Mouse (Mus musculus) hindbrain, embryonic 10.5 days (tissue): ENCODE data around the gene Hoxd1. TPM values are rescaled to one million over a fixed set of nuclear protein-coding genes. Genes with fewer than 3 reads are reported as not detected.

Experiments used
- DNase-seq: peaks from one replicate; pipeline ENCODE4 v3.0.0-alpha.2; 2017; ENCODE audit warnings: low spot score
- H3K27ac ChIP-seq: fragments of 300-500 bp; sonication (generic); 2 replicates; pipeline ENCODE4 v1.5.1; 2016; ENCODE audit warnings: mild to moderate bottlenecking, moderate library complexity
- H3K27me3 ChIP-seq: fragments of 300-500 bp; sonication (generic); 2 replicates; pipeline ENCODE4 v1.6.1; 2016; ENCODE audit warnings: mild to moderate bottlenecking; ENCODE audit not compliant: poor library complexity, insufficient read depth, severe bottlenecking
- H3K36me3 ChIP-seq: fragments of 300-500 bp; sonication (generic); 2 replicates; pipeline ENCODE4 v1.6.1; 2016; ENCODE audit warnings: mild to moderate bottlenecking, moderate library complexity
- H3K4me1 ChIP-seq: fragments of 300-500 bp; sonication (generic); replicated peaks from 2 replicates; pipeline ENCODE4 v1.6.1; 2016; ENCODE audit warnings: mild to moderate bottlenecking
- H3K4me3 ChIP-seq: fragments of 300-500 bp; sonication (generic); 2 replicates; pipeline ENCODE4 v1.5.1; 2016; ENCODE audit warnings: mild to moderate bottlenecking, moderate library complexity
- H3K9me3 ChIP-seq: fragments of 300-500 bp; sonication (generic); 2 replicates; pipeline ENCODE4 v1.6.1; 2016; ENCODE audit warnings: mild to moderate bottlenecking, moderate library complexity
- WGBS: fragments of 180-500 bp; shearing (Covaris S2); methylation state at CpG from one replicate; pipeline ENCODE4 v1.1.7; 2016; 5-methylcytosine and 5-hydroxymethylcytosine counted together
- polyA plus RNA-seq: library from polyadenylated mRNA; unstranded; fragments of >200 nt; fragmentation: Nextera tagmentation; extraction: Ambion mirVana; gene quantifications from 2 replicates; pipeline ENCODE4 v1.2.1, GENCODE M21; 2016

Hoxd1 gene
- polyA plus RNA-seq, 1 experiment from 2014 or later = 0.60 TPM

- Histone ChIP-seq H3K27me3 (peaks cover 100% of the 10 kb centered on the region), H3K9me3 (no peaks in the 10 kb centered on the region), H3K4me1 (peaks cover 18% of the 10 kb centered on the region), H3K36me3 (no peaks in the 10 kb centered on the region), H3K27ac (peak overlapping the region; percentile 84), H3K4me3 (peak overlapping the region; percentile 45)
- peak; percentile 62 for DNase-seq
- under 1% methylated on average over 27 of the region's 27 CpGs for WGBS
These were observed 27.6 kb upstream of the Hoxd1 start for GRCm38 (mm10) chr2:74734996-74735811.

GRCm38 (mm10) chr2:74735851-74736687 is 26.7 kb upstream of the Hoxd1 start:
- Histone ChIP-seq H3K27ac (peak overlapping the region; percentile 84), H3K4me3 (peak overlapping the region; percentile 45), H3K27me3 (peaks cover 100% of the 10 kb centered on the region), H3K4me1 (peaks cover 20% of the 10 kb centered on the region), H3K36me3 (no peaks in the 10 kb centered on the region), H3K9me3 (no peaks in the 10 kb centered on the region)
- peak; percentile 69 for DNase-seq
- WGBS = under 1% methylated on average over 42 of the region's 42 CpGs

- no peaks in the 10 kb centered on the region for H3K9me3 ChIP-seq
- 2% methylated on average over 15 of the region's 15 CpGs for WGBS
- peak overlapping the region; percentile 45 for H3K4me3 ChIP-seq
- peak; percentile 29 for DNase-seq
- peaks cover 16% of the 10 kb centered on the region for H3K4me1 ChIP-seq
- H3K27ac ChIP-seq = peak overlapping the region; percentile 84
- peaks cover 100% of the 10 kb centered on the region for H3K27me3 ChIP-seq
- no peaks in the 10 kb centered on the region for H3K36me3 ChIP-seq
These were observed 25.8 kb upstream of the Hoxd1 start for GRCm38 (mm10) chr2:74736688-74737577.

GRCm38 (mm10) chr2:74737578-74738070 is 25.2 kb upstream of the Hoxd1 start:
- H3K36me3 ChIP-seq = no peaks in the 10 kb centered on the region
- DNase-seq = peak; percentile 53
- peak overlapping the region; percentile 84 for H3K27ac ChIP-seq
- H3K9me3 ChIP-seq = no peaks in the 10 kb centered on the region
- peak overlapping the region; percentile 45 for H3K4me3 ChIP-seq
- H3K4me1 ChIP-seq = peaks cover 14% of the 10 kb centered on the region
- 2% methylated on average over 7 of the region's 7 CpGs for WGBS
- peaks cover 100% of the 10 kb centered on the region for H3K27me3 ChIP-seq

- peak; percentile 37 for DNase-seq
- Histone ChIP-seq H3K9me3 (no peaks in the 10 kb centered on the region), H3K4me3 (peak overlapping the region; percentile 45), H3K27ac (peak overlapping the region; percentile 84), H3K27me3 (peaks cover 100% of the 10 kb centered on the region), H3K4me1 (peaks cover 10% of the 10 kb centered on the region), H3K36me3 (no peaks in the 10 kb centered on the region)
- WGBS = under 1% methylated on average over 20 of the region's 20 CpGs
These were observed 23.9 kb upstream of the Hoxd1 start for GRCm38 (mm10) chr2:74738623-74739475.

- 4% methylated on average over 2 of the region's 2 CpGs for WGBS
- H3K36me3 ChIP-seq = no peaks in the 10 kb centered on the region
- H3K27ac ChIP-seq = peak overlapping the region; percentile 84
- H3K4me3 ChIP-seq = peak overlapping the region; percentile 45
- peaks cover 100% of the 10 kb centered on the region for H3K27me3 ChIP-seq
- H3K4me1 ChIP-seq = peaks cover 10% of the 10 kb centered on the region
- no peak for DNase-seq
- H3K9me3 ChIP-seq = no peaks in the 10 kb centered on the region
These were observed 23.3 kb upstream of the Hoxd1 start for GRCm38 (mm10) chr2:74739476-74739800.

- DNase-seq = peak; percentile 36
- no peaks in the 10 kb centered on the region for H3K9me3 ChIP-seq
- no peaks in the 10 kb centered on the region for H3K36me3 ChIP-seq
- H3K4me1 ChIP-seq = peaks cover 10% of the 10 kb centered on the region
- H3K27ac ChIP-seq = peak overlapping the region; percentile 84
- H3K27me3 ChIP-seq = peaks cover 100% of the 10 kb centered on the region
- WGBS = 1% methylated on average over 14 of the region's 14 CpGs
- peak overlapping the region; percentile 45 for H3K4me3 ChIP-seq
These were observed 22.9 kb upstream of the Hoxd1 start for GRCm38 (mm10) chr2:74739869-74740268.

- Histone ChIP-seq H3K9me3 (no peaks in the 10 kb centered on the region), H3K27me3 (peaks cover 100% of the 10 kb centered on the region), H3K4me1 (peaks cover 10% of the 10 kb centered on the region), H3K27ac (peak overlapping the region; percentile 84), H3K4me3 (peak overlapping the region; percentile 45), H3K36me3 (no peaks in the 10 kb centered on the region)
- DNase-seq = peak; percentile 56
- under 1% methylated on average over 43 of the region's 43 CpGs for WGBS
These were observed 22.3 kb upstream of the Hoxd1 start for GRCm38 (mm10) chr2:74740311-74741091.

GRCm38 (mm10) chr2:74741252-74741978 is 21.4 kb upstream of the Hoxd1 start:
- Histone ChIP-seq H3K27me3 (peaks cover 100% of the 10 kb centered on the region), H3K4me3 (peak overlapping the region; percentile 45; the same call in 1 of the 2 replicates), H3K27ac (peak overlapping the region; percentile 84; the same call in 1 of the 2 replicates), H3K4me1 (peaks cover 7% of the 10 kb centered on the region), H3K9me3 (no peaks in the 10 kb centered on the region), H3K36me3 (no peaks in the 10 kb centered on the region)
- WGBS = 22% methylated on average over 2 of the region's 3 CpGs
- DNase-seq = no peak

GRCm38 (mm10) chr2:74741979-74742277 is 20.9 kb upstream of the Hoxd1 start:
- no peaks in the 10 kb centered on the region for H3K36me3 ChIP-seq
- no peak overlapping the region for H3K27ac ChIP-seq
- peaks cover 100% of the 10 kb centered on the region for H3K27me3 ChIP-seq
- no peak overlapping the region for H3K4me3 ChIP-seq
- DNase-seq = no peak
- H3K4me1 ChIP-seq = peaks cover 12% of the 10 kb centered on the region
- no peaks in the 10 kb centered on the region for H3K9me3 ChIP-seq
